Mouse (Mus musculus): ENCODE results near the gene Cfp.

DNA sequence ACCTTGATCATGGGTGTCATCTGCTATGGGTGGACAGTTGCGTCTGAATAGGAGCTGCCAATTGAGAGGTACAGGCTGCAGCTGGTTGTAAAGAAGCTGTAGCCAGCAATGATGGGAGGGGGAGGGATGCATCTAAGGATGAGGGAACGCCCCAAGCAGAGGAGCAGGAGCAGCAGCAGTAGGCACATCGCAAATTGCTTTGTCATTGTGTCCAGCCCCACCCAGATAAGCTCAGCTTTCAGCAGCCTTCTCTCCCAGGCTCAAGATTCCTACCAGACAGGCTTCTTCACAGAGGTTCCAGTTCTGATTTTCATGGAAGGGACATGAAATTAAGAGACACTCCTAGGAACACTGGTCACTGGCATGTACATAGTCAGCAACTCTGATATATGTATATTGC, 21.3 kb downstream of the Cfp start:
- TF ChIP-seq CTCF (IDR thresholded peaks at IDR 0.05; ENCODE audit: low read depth, low read length) (no peak), POLR2A (IDR thresholded peaks at IDR 0.05; ENCODE audit: extremely low read depth, insufficient read depth, low read length) (no peak)
